ENCODE assay signal across 13 mouse cellular contexts in genomic region chr9:43939336-43939735, GRCm38 (mm10).
"Had no signal": no experiment of that assay in that cellular context is flagged by ENCODE, and none has a peak within 500 bp of the region (broad histone marks: within the 10 kb centered on the region; RNA-seq: fewer than 3 reads in every experiment).

No protein-coding gene starts in this region.

- H3K27ac ChIP-seq: kidney, embryonic 15.5 days; limb, embryonic 15.5 days; liver, embryonic 12.5 days; midbrain, embryonic 10.5 days had no signal

- H3K9ac ChIP-seq: kidney, embryonic 15.5 days; limb, embryonic 15.5 days; liver, embryonic 12.5 days; lung, embryonic 14.5 days had no signal

- H3K9me3 ChIP-seq: kidney, embryonic 15.5 days; limb, embryonic 15.5 days; liver, embryonic 12.5 days; midbrain, embryonic 10.5 days had no signal

- H3K36me3 ChIP-seq: kidney, embryonic 15.5 days; limb, embryonic 15.5 days; liver, embryonic 12.5 days; midbrain, embryonic 10.5 days had no signal

- H3K4me3 ChIP-seq: kidney, embryonic 15.5 days; limb, embryonic 15.5 days; liver, embryonic 12.5 days; midbrain, embryonic 10.5 days had no signal

- ATAC-seq: liver, embryonic 12.5 days; midbrain, embryonic 16.5 days had no signal

- H3K4me2 ChIP-seq: kidney, embryonic 15.5 days; limb, embryonic 15.5 days; liver, embryonic 12.5 days; lung, embryonic 14.5 days had no signal

- H3K27me3 ChIP-seq: liver, embryonic 12.5 days had no signal

- DNase-seq: kidney, postnatal 14 days; left cerebral cortex, postnatal 4 days; lung, embryonic 14.5 days; lung, postnatal 10 days; lung, postnatal 4 days; right cerebral cortex, adult 18-20 months; right cerebral cortex, postnatal 25 days; thymus, postnatal 36 days had no signal
